Mouse (Mus musculus): ENCODE results near the gene Tfcp2.

DNA sequence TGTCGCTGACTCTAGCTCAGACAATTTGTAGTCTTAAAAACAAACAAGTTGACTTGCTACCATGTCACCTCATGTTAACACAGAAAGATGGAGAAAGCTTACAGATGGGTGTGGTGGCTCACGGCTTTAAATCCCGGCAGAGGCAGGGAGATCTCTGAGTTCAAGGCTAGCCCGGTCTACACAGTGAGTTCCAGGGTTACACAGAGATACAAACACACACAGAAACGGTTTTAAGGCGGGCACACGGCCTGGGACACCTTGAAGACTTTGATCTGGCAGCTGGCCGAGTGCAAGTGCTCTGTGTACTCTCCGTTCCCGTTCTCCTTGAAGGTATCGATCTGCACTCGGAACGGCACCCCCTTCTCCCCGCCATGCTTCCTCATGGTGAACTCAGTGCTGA is 31.5 kb downstream of the Tfcp2 start:
- TF ChIP-seq CTCF (IDR thresholded peaks at IDR 0.05; ENCODE audit: low read depth) (no peak), EP300 (IDR thresholded peaks at IDR 0.05; ENCODE audit: low read depth) (no peak)

All from heart, postnatal 0 days (tissue).